Mouse (Mus musculus) forebrain, postnatal 0 days (tissue): Measurements from ENCODE around the gene Rbm19. TPM values are rescaled to one million over a fixed set of nuclear protein-coding genes. Genes with fewer than 3 reads are reported as not detected.

Source experiments
- ATAC-seq: fragments of 200-750 bp; cut with Nextera tagmentation; 2 replicates; pipeline ENCODE4 v1.8.0; 2017; ENCODE audit warnings: mild to moderate bottlenecking, moderate library complexity
- DNase-seq: peaks from one replicate; pipeline ENCODE4 v3.0.0-alpha.2; 2015
- H3K27ac ChIP-seq: fragments of 300-500 bp; sonication (generic); 2 replicates; pipeline ENCODE4 v1.5.1; 2014; ENCODE audit warnings: low read depth, mild to moderate bottlenecking, antibody characterized with exemption, low read length, moderate library complexity, mixed read lengths
- H3K27me3 ChIP-seq: fragments of 300-500 bp; sonication (generic); 2 replicates; pipeline ENCODE4 v1.6.1; 2014; ENCODE audit warnings: mild to moderate bottlenecking, low read length, mixed read lengths; ENCODE audit not compliant: insufficient read depth
- H3K36me3 ChIP-seq: fragments of 300-500 bp; sonication (generic); 2 replicates; pipeline ENCODE4 v1.6.1; 2014; ENCODE audit warnings: mild to moderate bottlenecking, moderate library complexity; ENCODE audit not compliant: insufficient read depth
- H3K4me1 ChIP-seq: fragments of 300-500 bp; sonication (generic); 2 replicates; pipeline ENCODE4 v1.6.1; 2014; ENCODE audit warnings: antibody characterized with exemption; ENCODE audit not compliant: insufficient read depth
- H3K4me2 ChIP-seq: fragments of 300-500 bp; sonication (generic); 2 replicates; pipeline ENCODE4 v1.6.1; 2014; ENCODE audit warnings: low read depth, mild to moderate bottlenecking, moderate library complexity
- H3K4me3 ChIP-seq: fragments of 300-500 bp; sonication (generic); 2 replicates; pipeline ENCODE4 v1.5.1; 2014; ENCODE audit warnings: low read depth, low read length, mixed read lengths
- H3K9ac ChIP-seq: fragments of 300-500 bp; sonication (generic); 2 replicates; pipeline ENCODE4 v1.6.1; 2014; ENCODE audit warnings: mild to moderate bottlenecking
- H3K9me3 ChIP-seq: fragments of 300-500 bp; sonication (generic); 2 replicates; pipeline ENCODE4 v1.6.1; 2016; ENCODE audit warnings: low read length
- CTCF ChIP-seq: sonication (generic); IDR thresholded peaks from 2 replicates; pipeline ENCODE4 v1.5.1; 2016; ENCODE audit warnings: antibody characterized with exemption, control low read depth, low read depth
- WGBS: fragments of 180-500 bp; shearing (Covaris S2); extraction: QIAGEN DNeasy Blood & Tissue Kit; methylation state at CpG from one replicate; pipeline ENCODE4 v1.1.7; 2014; 5-methylcytosine and 5-hydroxymethylcytosine counted together
- polyA plus RNA-seq: library from polyadenylated mRNA; unstranded; fragments of >200 nt; fragmentation: Nextera tagmentation; extraction: Ambion mirVana; gene quantifications from 2 replicates; pipeline ENCODE4 v1.2.1, GENCODE M21; 2015
- total RNA-seq: library from RNA; depleted of rRNA; stranded (reverse); fragments of >200 nt; gene quantifications from 2 replicates; pipeline ENCODE4 v1.2.3, GENCODE M21; 2014

Rbm19 gene
- total and polyA plus RNA-seq, 2 experiments from 2014 or later = 15.0 to 27.2 TPM

DNA sequence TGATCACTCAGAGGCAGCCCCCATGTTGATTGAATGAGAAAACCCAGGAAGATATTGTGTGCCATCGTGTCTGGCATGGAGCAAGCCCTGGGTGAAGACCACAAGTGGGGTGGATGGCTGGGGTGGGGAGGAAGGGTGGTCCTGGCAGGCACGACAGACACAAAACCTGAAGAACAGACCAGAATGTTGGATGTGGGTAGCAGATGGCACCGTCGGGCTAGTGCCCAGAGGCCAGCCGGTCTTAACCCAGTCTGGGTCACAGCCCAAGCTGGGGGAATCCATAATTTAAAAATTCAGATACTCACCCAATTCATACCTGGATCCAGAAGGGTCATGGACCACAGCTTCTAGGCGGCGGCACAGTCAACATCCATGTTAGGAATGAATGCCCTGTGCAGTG is 123.8 kb downstream of the Rbm19 start:
- H3K36me3 ChIP-seq = no peaks in the 10 kb centered on the region

DNA sequence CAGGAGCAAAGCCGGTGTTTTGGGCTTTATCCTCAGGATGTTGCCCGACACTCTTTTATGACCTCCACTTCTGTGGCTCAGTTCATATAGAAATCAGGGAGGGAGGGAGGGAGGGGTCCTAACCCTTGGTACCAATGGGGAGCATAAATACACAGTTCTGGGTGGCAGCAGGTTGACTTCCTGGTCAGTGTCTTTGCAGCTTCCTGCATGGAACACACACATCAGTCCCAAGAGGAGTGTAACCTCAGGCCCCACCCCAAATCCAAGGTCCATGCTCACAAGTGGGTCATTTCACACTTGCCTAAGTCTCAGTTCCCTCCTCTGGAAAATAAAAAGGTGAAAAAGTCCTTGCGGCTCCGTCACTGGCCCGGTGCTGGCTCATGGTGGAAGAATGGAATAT is 129.1 kb downstream of the Rbm19 start:
- Histone ChIP-seq H3K4me1 (no peaks in the 10 kb centered on the region), H3K36me3 (no peaks in the 10 kb centered on the region), H3K9me3 (no peaks in the 10 kb centered on the region), H3K9ac (no peak overlapping the region), H3K27me3 (no peaks in the 10 kb centered on the region), H3K27ac (no peak overlapping the region), H3K4me2 (no peak overlapping the region), H3K4me3 (no peak overlapping the region)
- 87% methylated on average over 5 of the region's 5 CpGs for WGBS
- ATAC-seq (no peak), DNase-seq (no peak)
- no peak for TF ChIP-seq CTCF

More for the DNA sequence above, 123.8 kb downstream of the Rbm19 start:
- DNase-seq (no peak), ATAC-seq (no peak)
- H3K27ac ChIP-seq = no peak overlapping the region
- peaks cover 6% of the 10 kb centered on the region; the same call in 1 of the 2 replicates for H3K4me1 ChIP-seq
- no peak overlapping the region for H3K4me3 ChIP-seq
- WGBS = 92% methylated on average over 7 of the region's 7 CpGs
- H3K9ac ChIP-seq = no peak overlapping the region
- TF ChIP-seq CTCF = no peak
- H3K4me2 ChIP-seq = no peak overlapping the region
- H3K9me3 ChIP-seq = no peaks in the 10 kb centered on the region
- H3K27me3 ChIP-seq = no peaks in the 10 kb centered on the region
